29 mouse cellular contexts compared by ENCODE assay signal in genomic region chr8:3485192-3485591, GRCm38 (mm10). TPM values are rescaled to one million over a fixed set of nuclear protein-coding genes. Genes with fewer than 3 reads are reported as not detected.
DNase-seq lines count a peak whose midpoint lies in the region; ATAC-seq and TF ChIP-seq lines count a peak whose summit lies in the region.
"Had no signal": no experiment of that assay in that cellular context is flagged by ENCODE, and none has a peak within 500 bp of the region (broad histone marks: within the 10 kb centered on the region; RNA-seq: fewer than 3 reads in every experiment).

No protein-coding gene starts in this region.

- peak; percentile 52; the same call in 1 of the 2 replicates for ATAC-seq in intestine, embryonic 15.5 days
- no peak for ATAC-seq in intestine, embryonic 16.5 days
- ATAC-seq in midbrain, embryonic 11.5 days (ENCODE audit: low FRiP score): peak; percentile 55; the same call in 1 of the 2 replicates
- no peak for ATAC-seq in midbrain, embryonic 14.5 days (ENCODE audit: low FRiP score, low TSS enrichment)
- ATAC-seq: forebrain, postnatal 0 days; hindbrain, embryonic 16.5 days had no signal

- TF ChIP-seq EP300 in ES-Bruce4 (IDR thresholded peaks at IDR 0.05; ENCODE audit: insufficient read depth, low read depth, low read length): no peak

- H3K4me1 ChIP-seq in intestine, embryonic 15.5 days (replicated peaks): no peaks in the 10 kb centered on the region
- no peaks in the 10 kb centered on the region for H3K4me1 ChIP-seq in intestine, embryonic 16.5 days (ENCODE audit: control insufficient read depth, insufficient read depth, low read length)
- no peaks in the 10 kb centered on the region for H3K4me1 ChIP-seq in midbrain, embryonic 11.5 days (ENCODE audit: control insufficient read depth, insufficient read depth, low read length)
- no peaks in the 10 kb centered on the region for H3K4me1 ChIP-seq in midbrain, embryonic 14.5 days (ENCODE audit: control insufficient read depth, insufficient read depth, low read length)
- H3K4me1 ChIP-seq in ES-Bruce4 (ENCODE audit: control insufficient read depth, insufficient read depth, low read length): no peaks in the 10 kb centered on the region
- H3K4me1 ChIP-seq: embryonic facial prominence, embryonic 10.5 days; limb, embryonic 12.5 days had no signal

- H3K36me3 ChIP-seq in intestine, embryonic 15.5 days: no peaks in the 10 kb centered on the region
- no peaks in the 10 kb centered on the region for H3K36me3 ChIP-seq in intestine, embryonic 16.5 days (ENCODE audit: control insufficient read depth, insufficient read depth, low read length)
- no peaks in the 10 kb centered on the region for H3K36me3 ChIP-seq in midbrain, embryonic 11.5 days (ENCODE audit: control insufficient read depth, insufficient read depth, low read length)
- no peaks in the 10 kb centered on the region for H3K36me3 ChIP-seq in midbrain, embryonic 14.5 days (ENCODE audit: control insufficient read depth, insufficient read depth, low read length)
- H3K36me3 ChIP-seq in ES-Bruce4 (ENCODE audit: control insufficient read depth, insufficient read depth, low read length, poor library complexity, severe bottlenecking): no peaks in the 10 kb centered on the region
- H3K36me3 ChIP-seq: embryonic facial prominence, embryonic 10.5 days; heart, embryonic 15.5 days; limb, embryonic 12.5 days; liver, embryonic 13.5 days had no signal

- no peak for DNase-seq in midbrain, embryonic 11.5 days (ENCODE audit: low spot score, missing footprints)
- DNase-seq in midbrain, embryonic 14.5 days: no peak
- DNase-seq in R1 (ENCODE audit: low read depth, low spot score): peak; percentile 76
- no peak for DNase-seq in layer of hippocampus, adult 2 months (ENCODE audit: low spot score in 2 of 2)
- DNase-seq: adrenal gland, adult 2 months; B cell, adult 2 months; cerebellum, adult 11 months; cerebellum, adult 9-11 months; forebrain, postnatal 0 days; gastrocnemius, postnatal 36 days; heart, adult 2 months; heart, postnatal 36 days; kidney, adult 11 months; kidney, postnatal 25 days; liver, embryonic 13.5 days; lung, adult 2 months; lung, postnatal 36 days; right cerebral cortex, postnatal 14 days had no signal

- no peaks in the 10 kb centered on the region for H3K9me3 ChIP-seq in intestine, embryonic 15.5 days
- H3K9me3 ChIP-seq in intestine, embryonic 16.5 days (ENCODE audit: control insufficient read depth, low read length): no peaks in the 10 kb centered on the region
- no peaks in the 10 kb centered on the region for H3K9me3 ChIP-seq in midbrain, embryonic 11.5 days (ENCODE audit: control insufficient read depth, low read length)
- H3K9me3 ChIP-seq in midbrain, embryonic 14.5 days (ENCODE audit: control insufficient read depth, low read length): no peaks in the 10 kb centered on the region
- H3K9me3 ChIP-seq in ES-Bruce4 (replicated peaks; ENCODE audit: control insufficient read depth, insufficient read depth, low read length, poor library complexity, severe bottlenecking): peaks cover 6% of the 10 kb centered on the region
- H3K9me3 ChIP-seq: embryonic facial prominence, embryonic 10.5 days; heart, embryonic 15.5 days; limb, embryonic 12.5 days; liver, embryonic 13.5 days had no signal

- no peak overlapping the region for H3K9ac ChIP-seq in intestine, embryonic 15.5 days
- H3K9ac ChIP-seq in intestine, embryonic 16.5 days (ENCODE audit: low read depth, low read length): no peak overlapping the region
- H3K9ac ChIP-seq in midbrain, embryonic 11.5 days (ENCODE audit: low read length): no peak overlapping the region
- no peak overlapping the region for H3K9ac ChIP-seq in midbrain, embryonic 14.5 days (replicated peaks; ENCODE audit: low read length)
- H3K9ac ChIP-seq in ES-Bruce4 (ENCODE audit: low read depth, poor library complexity, severe bottlenecking): 0 out of 2 replicates have a peak overlapping the region, but pooled peaks have one; percentile 28
- H3K9ac ChIP-seq: forebrain, postnatal 0 days; heart, embryonic 15.5 days; limb, embryonic 12.5 days; liver, embryonic 13.5 days had no signal

- no peak overlapping the region for H3K4me3 ChIP-seq in intestine, embryonic 15.5 days (replicated peaks)
- no peak overlapping the region for H3K4me3 ChIP-seq in intestine, embryonic 16.5 days (ENCODE audit: low read length)
- H3K4me3 ChIP-seq in midbrain, embryonic 11.5 days (ENCODE audit: low read depth, low read length): no peak overlapping the region
- H3K4me3 ChIP-seq in midbrain, embryonic 14.5 days (replicated peaks; ENCODE audit: low read depth, low read length): no peak overlapping the region
- H3K4me3 ChIP-seq in ES-Bruce4 (ENCODE audit: low read depth, low read length): peak overlapping the region; percentile 40
- H3K4me3 ChIP-seq in layer of hippocampus, adult 2 months: no peak overlapping the region
- H3K4me3 ChIP-seq: embryonic facial prominence, embryonic 10.5 days; heart, adult 2 months; heart, embryonic 15.5 days; limb, embryonic 12.5 days; liver, embryonic 13.5 days had no signal

- TF ChIP-seq POLR2A in ES-Bruce4 (IDR thresholded peaks at IDR 0.05; ENCODE audit: insufficient read depth, low read length): no peak

- H3K27ac ChIP-seq in intestine, embryonic 15.5 days: no peak overlapping the region
- no peak overlapping the region for H3K27ac ChIP-seq in intestine, embryonic 16.5 days (ENCODE audit: low read length)
- H3K27ac ChIP-seq in midbrain, embryonic 11.5 days (ENCODE audit: low read depth, low read length): no peak overlapping the region
- H3K27ac ChIP-seq in midbrain, embryonic 14.5 days (replicated peaks; ENCODE audit: low read depth, low read length): no peak overlapping the region
- H3K27ac ChIP-seq in ES-Bruce4 (ENCODE audit: insufficient read depth, low read length): peak overlapping the region; percentile 64; the same call in 1 of the 2 replicates
- no peak overlapping the region for H3K27ac ChIP-seq in layer of hippocampus, adult 2 months
- H3K27ac ChIP-seq: embryonic facial prominence, embryonic 10.5 days; heart, adult 2 months; heart, embryonic 15.5 days; limb, embryonic 12.5 days; liver, embryonic 13.5 days; stomach, postnatal 0 days had no signal

- H3K4me2 ChIP-seq in intestine, embryonic 15.5 days (replicated peaks): no peak overlapping the region
- no peak overlapping the region for H3K4me2 ChIP-seq in intestine, embryonic 16.5 days (ENCODE audit: low read depth, low read length)
- no peak overlapping the region for H3K4me2 ChIP-seq in midbrain, embryonic 11.5 days
- no peak overlapping the region for H3K4me2 ChIP-seq in midbrain, embryonic 14.5 days (ENCODE audit: low read length)
- H3K4me2 ChIP-seq: heart, embryonic 15.5 days; limb, embryonic 12.5 days; liver, embryonic 13.5 days had no signal

- WGBS in intestine, embryonic 15.5 days: 32% methylated on average over 5 of the region's 5 CpGs
- 20% methylated on average over 5 of the region's 5 CpGs for WGBS in intestine, embryonic 16.5 days
- WGBS in midbrain, embryonic 11.5 days: 24% methylated on average over 5 of the region's 5 CpGs
- 27% methylated on average over 5 of the region's 5 CpGs for WGBS in midbrain, embryonic 14.5 days

- TF ChIP-seq CTCF in ES-Bruce4 (IDR thresholded peaks at IDR 0.05; ENCODE audit: low read depth, low read length): no peak
- TF ChIP-seq CTCF in layer of hippocampus, adult 2 months (conservative IDR thresholded peaks at IDR 0.05): no peak

- no peaks in the 10 kb centered on the region for H3K27me3 ChIP-seq in intestine, embryonic 15.5 days (replicated peaks)
- no peaks in the 10 kb centered on the region for H3K27me3 ChIP-seq in intestine, embryonic 16.5 days (replicated peaks; ENCODE audit: control insufficient read depth, insufficient read depth, low read length)
- no peaks in the 10 kb centered on the region for H3K27me3 ChIP-seq in midbrain, embryonic 11.5 days (ENCODE audit: control insufficient read depth, insufficient read depth, low read length)
- no peaks in the 10 kb centered on the region for H3K27me3 ChIP-seq in midbrain, embryonic 14.5 days (ENCODE audit: control insufficient read depth, insufficient read depth, low read length)
- H3K27me3 ChIP-seq in ES-Bruce4 (ENCODE audit: control insufficient read depth, insufficient read depth, low read length, poor library complexity, severe bottlenecking): no peaks in the 10 kb centered on the region
- H3K27me3 ChIP-seq: CH12.LX; heart, embryonic 15.5 days; limb, embryonic 12.5 days had no signal

RNA-seq across cellular contexts. Expression of gene Zfp358, which starts 7.7 kb away (rescaled TPM):
- 31.3 and 32.6 TPM in 2 replicates for polyA plus RNA-seq in intestine, embryonic 15.5 days (2015; fragmentation: Nextera tagmentation; extraction: Ambion mirVana)
- 30.3 and 31.4 TPM in 2 replicates for polyA plus RNA-seq in intestine, embryonic 16.5 days (2015; fragmentation: Nextera tagmentation; extraction: Ambion mirVana)
- polyA plus RNA-seq in midbrain, embryonic 11.5 days (2014; fragmentation: Nextera tagmentation; extraction: Ambion mirVana): 30.2 and 31.3 TPM in 2 replicates
- polyA plus RNA-seq in midbrain, embryonic 14.5 days (2014; fragmentation: Nextera tagmentation; extraction: Ambion mirVana): 53.0 and 80.8 TPM in 2 replicates
- 15.5 and 17.7 TPM in 2 replicates for polyA plus RNA-seq in ES-Bruce4 (2011; ENCODE audit: insufficient read depth, insufficient read length, low read depth, missing spikeins)
- total RNA-seq in layer of hippocampus, adult 2 months (2021): 10 to 100 TPM; 27.9 to 29.9 TPM

RNA-seq across cellular contexts. Expression of gene Tex45, which starts 14.5 kb away (rescaled TPM):
- polyA plus RNA-seq in intestine, embryonic 15.5 days (2015; fragmentation: Nextera tagmentation; extraction: Ambion mirVana): not detected in 2 replicates
- polyA plus RNA-seq in intestine, embryonic 16.5 days (2015; fragmentation: Nextera tagmentation; extraction: Ambion mirVana): not detected in 2 replicates
- 0.23 TPM in 1 of 2 replicates, not detected in the other for polyA plus RNA-seq in midbrain, embryonic 11.5 days (2014; fragmentation: Nextera tagmentation; extraction: Ambion mirVana)
- 0.18 and 0.58 TPM in 2 replicates for polyA plus RNA-seq in midbrain, embryonic 14.5 days (2014; fragmentation: Nextera tagmentation; extraction: Ambion mirVana)
- 0.39 and 0.44 TPM in 2 replicates for polyA plus RNA-seq in ES-Bruce4 (2011; ENCODE audit: insufficient read depth, insufficient read length, low read depth, missing spikeins)
- under 1 TPM; 0.23 to 0.54 TPM for total RNA-seq in layer of hippocampus, adult 2 months (2021)
- total RNA-seq: CH12.LX; common myeloid progenitor, adult 5-6 weeks; forebrain, postnatal 0 days; heart, postnatal 36 days had no signal
- polyA plus RNA-seq: heart, adult 2 months; heart, embryonic 15.5 days; limb, embryonic 12.5 days; liver, embryonic 13.5 days; thymus, postnatal 0 days had no signal

RNA-seq across cellular contexts. Expression of gene Mcoln1, which starts 15.1 kb away (rescaled TPM):
- polyA plus RNA-seq in intestine, embryonic 15.5 days (2015; fragmentation: Nextera tagmentation; extraction: Ambion mirVana): 52.4 and 60.9 TPM in 2 replicates
- polyA plus RNA-seq in intestine, embryonic 16.5 days (2015; fragmentation: Nextera tagmentation; extraction: Ambion mirVana): 73.6 and 94.9 TPM in 2 replicates
- polyA plus RNA-seq in midbrain, embryonic 11.5 days (2014; fragmentation: Nextera tagmentation; extraction: Ambion mirVana): 44.6 and 47.5 TPM in 2 replicates
- polyA plus RNA-seq in midbrain, embryonic 14.5 days (2014; fragmentation: Nextera tagmentation; extraction: Ambion mirVana): 76.7 and 78.9 TPM in 2 replicates
- polyA plus RNA-seq in ES-Bruce4 (2011; ENCODE audit: insufficient read depth, insufficient read length, low read depth, missing spikeins): 62.0 and 62.3 TPM in 2 replicates
- 10 to 100 TPM; 82.4 to 85.4 TPM for total RNA-seq in layer of hippocampus, adult 2 months (2021)

RNA-seq across cellular contexts. Expression of gene Pex11g, which starts 17.7 kb away (rescaled TPM):
- polyA plus RNA-seq in intestine, embryonic 15.5 days (2015; fragmentation: Nextera tagmentation; extraction: Ambion mirVana): 8.9 and 15.2 TPM in 2 replicates
- polyA plus RNA-seq in intestine, embryonic 16.5 days (2015; fragmentation: Nextera tagmentation; extraction: Ambion mirVana): 17.4 and 17.9 TPM in 2 replicates
- polyA plus RNA-seq in midbrain, embryonic 11.5 days (2014; fragmentation: Nextera tagmentation; extraction: Ambion mirVana): 1.8 and 2.8 TPM in 2 replicates
- polyA plus RNA-seq in midbrain, embryonic 14.5 days (2014; fragmentation: Nextera tagmentation; extraction: Ambion mirVana): 3.2 and 3.9 TPM in 2 replicates
- polyA plus RNA-seq in ES-Bruce4 (2011; ENCODE audit: insufficient read depth, insufficient read length, low read depth, missing spikeins): 4.6 and 6.7 TPM in 2 replicates
- under 1 TPM; 0.32 to 0.95 TPM for total RNA-seq in layer of hippocampus, adult 2 months (2021)

RNA-seq across cellular contexts. Expression of gene Pnpla6, which starts 30.0 kb away (rescaled TPM):
- polyA plus RNA-seq in intestine, embryonic 15.5 days (2015; fragmentation: Nextera tagmentation; extraction: Ambion mirVana): 34.4 and 36.7 TPM in 2 replicates
- polyA plus RNA-seq in intestine, embryonic 16.5 days (2015; fragmentation: Nextera tagmentation; extraction: Ambion mirVana): 39.9 and 43.3 TPM in 2 replicates
- polyA plus RNA-seq in midbrain, embryonic 11.5 days (2014; fragmentation: Nextera tagmentation; extraction: Ambion mirVana): 15.6 and 15.8 TPM in 2 replicates
- polyA plus RNA-seq in midbrain, embryonic 14.5 days (2014; fragmentation: Nextera tagmentation; extraction: Ambion mirVana): 26.4 and 31.1 TPM in 2 replicates
- 46.6 and 47.5 TPM in 2 replicates for polyA plus RNA-seq in ES-Bruce4 (2011; ENCODE audit: insufficient read depth, insufficient read length, low read depth, missing spikeins)
- 10 to 100 TPM; 79.4 to 82.1 TPM for total RNA-seq in layer of hippocampus, adult 2 months (2021)

Comparison
In these comparisons a context has a peak if more than half of its experiments do, and no peak if none do; other contexts are left out.
1. ATAC-seq: peak in intestine, embryonic 15.5 days (single experiment) and midbrain, embryonic 11.5 days (single experiment); none in intestine, embryonic 16.5 days (single experiment) and midbrain, embryonic 14.5 days (single experiment).